Mouse (Mus musculus) G1E (cell line): ENCODE measurements around the gene Shld2. TPM values are rescaled to one million over a fixed set of nuclear protein-coding genes. Genes with fewer than 3 reads are reported as not detected.

Experiments
- ATAC-seq: 2 replicates; pipeline ENCODE4 v1.8.0; 2016; ENCODE audit warnings: mild to moderate bottlenecking; ENCODE audit not compliant: insufficient number of reproducible peaks, poor library complexity, low FRiP score, severe bottlenecking; ENCODE audit errors: extremely low read depth
- DNase-seq: peaks from one replicate; pipeline ENCODE4 v3.0.0; 2012; ENCODE audit warnings: low spot score
- H3K27me3 ChIP-seq: 2 replicates; pipeline ENCODE4 v1.6.1; 2012; ENCODE audit warnings: mild to moderate bottlenecking, low read length, inconsistent platforms; ENCODE audit not compliant: insufficient read depth
- H3K36me3 ChIP-seq: replicated peaks from 2 replicates; pipeline ENCODE3; 2012; ENCODE audit warnings: mild to moderate bottlenecking, inconsistent platforms
- H3K4me1 ChIP-seq: 2 replicates; pipeline ENCODE4 v1.6.1; 2012; ENCODE audit warnings: low read depth, low read length, inconsistent platforms, mixed read lengths; ENCODE audit not compliant: insufficient read depth
- H3K4me3 ChIP-seq: 2 replicates; pipeline ENCODE4 v1.5.1; 2012; ENCODE audit warnings: low read depth, mild to moderate bottlenecking, inconsistent platforms, low read length, moderate library complexity, mixed read lengths
- H3K9me3 ChIP-seq: replicated peaks from 2 replicates; pipeline ENCODE4 v1.6.1; 2012; ENCODE audit warnings: inconsistent platforms
- CTCF ChIP-seq: IDR thresholded peaks from 2 replicates; pipeline ENCODE4 v1.5.1; 2012; ENCODE audit warnings: low read depth, low read length, inconsistent platforms, mixed read lengths
- GATA1 ChIP-seq: IDR thresholded peaks from 2 replicates; pipeline ENCODE4 v1.6.1; 2012; ENCODE audit warnings: borderline replicate concordance, low read length, inconsistent platforms, mixed read lengths
- GATA2 ChIP-seq: IDR thresholded peaks from 2 replicates; pipeline ENCODE4 v1.6.1; 2012; ENCODE audit warnings: low read depth, low read length, inconsistent platforms, borderline replicate concordance
- POLR2AphosphoS5 ChIP-seq: IDR thresholded peaks from 2 replicates; pipeline ENCODE4 v1.6.1; 2012; ENCODE audit warnings: low read depth, low read length, inconsistent platforms; ENCODE audit not compliant: insufficient replicate concordance
- TAL1 ChIP-seq: conservative IDR thresholded peaks from 2 replicates; pipeline ENCODE4 v1.6.1; 2012; ENCODE audit warnings: low read depth, low read length, inconsistent platforms, mixed read lengths
- polyA plus RNA-seq: library from polyadenylated mRNA; stranded (reverse); fragments of >175 nt; gene quantifications from 2 replicates; pipeline ENCODE4 v1.2.3, GENCODE M21; 2012
- total RNA-seq, 2 experiments: library from RNA; stranded (forward) in 1 of 2; stranded (reverse) in 1 of 2; fragments of 200-1000 nt in 1 of 2; fragments of >200 nt in 1 of 2; fragmentation: Nextera tagmentation in 1 of 2; gene quantifications; 2 replicates each; pipeline ENCODE4 v1.2.3; 2014 to 2017

The Shld2 gene
- total and polyA plus RNA-seq, 3 experiments: 6.2 to 24.2 (median 14.6) TPM

DNA sequence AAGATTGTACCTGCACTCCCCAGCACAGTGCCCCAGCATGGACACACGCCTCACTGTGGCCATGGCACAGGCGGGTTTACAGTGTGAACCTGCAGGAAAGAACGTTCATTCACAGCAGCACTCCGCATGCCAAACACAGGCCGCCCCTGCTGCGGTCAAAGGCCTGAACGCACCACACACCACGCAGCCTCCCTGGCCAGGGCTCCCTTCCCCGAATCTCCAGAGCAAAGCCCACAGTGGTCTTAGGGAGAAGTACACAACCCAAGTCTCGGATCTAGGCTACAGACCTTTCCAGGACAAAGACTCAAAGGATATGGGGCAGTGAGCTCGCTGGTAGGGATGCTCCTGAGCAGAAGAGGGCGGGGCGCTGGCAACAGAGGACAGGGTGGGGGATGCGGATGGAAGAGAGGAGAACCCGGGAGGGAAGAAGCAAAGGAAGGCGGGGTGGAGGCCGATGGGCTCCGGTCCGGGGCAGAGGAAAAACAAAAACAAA lies 109.5 kb downstream of the Shld2 start:
- TF ChIP-seq TAL1 (no peak), GATA1 (no peak), CTCF (no peak), GATA2 (no peak), POLR2AphosphoS5 (no peak)
- DNase-seq (no peak), ATAC-seq (no peak)
- Histone ChIP-seq H3K4me3 (no peak overlapping the region), H3K36me3 (no peaks in the 10 kb centered on the region), H3K9me3 (no peaks in the 10 kb centered on the region), H3K4me1 (no peaks in the 10 kb centered on the region), H3K27me3 (peaks cover 5% of the 10 kb centered on the region; the same call in 1 of the 2 replicates)

DNA sequence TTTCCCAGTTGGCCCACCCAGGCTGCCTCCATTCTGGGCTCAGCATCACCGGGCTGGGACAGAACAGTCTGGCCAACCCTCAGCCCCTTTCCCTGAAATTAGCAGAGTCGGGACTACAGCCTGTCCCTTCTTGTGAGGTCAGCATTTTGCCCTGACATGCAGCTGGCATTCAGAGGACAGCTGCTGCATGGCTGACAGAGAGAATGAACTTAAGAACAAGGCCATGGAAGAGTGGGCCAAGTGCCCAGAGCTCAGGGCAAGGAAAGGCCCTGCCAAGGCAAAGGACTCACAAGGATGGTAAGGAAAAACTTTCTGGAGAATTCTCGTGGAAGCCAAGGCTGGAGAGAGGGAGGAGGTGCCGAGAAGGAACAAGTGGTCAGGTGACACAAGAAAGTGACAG lies 113.6 kb downstream of the Shld2 start:
- Histone ChIP-seq H3K27me3 (peaks cover 14% of the 10 kb centered on the region; the same call in 1 of the 2 replicates), H3K4me3 (no peak overlapping the region), H3K9me3 (no peaks in the 10 kb centered on the region), H3K4me1 (no peaks in the 10 kb centered on the region), H3K36me3 (no peaks in the 10 kb centered on the region)
- TF ChIP-seq TAL1 (no peak), CTCF (no peak), POLR2AphosphoS5 (no peak), GATA1 (no peak), GATA2 (no peak)
- no peak for ATAC-seq
- no peak for DNase-seq

DNA sequence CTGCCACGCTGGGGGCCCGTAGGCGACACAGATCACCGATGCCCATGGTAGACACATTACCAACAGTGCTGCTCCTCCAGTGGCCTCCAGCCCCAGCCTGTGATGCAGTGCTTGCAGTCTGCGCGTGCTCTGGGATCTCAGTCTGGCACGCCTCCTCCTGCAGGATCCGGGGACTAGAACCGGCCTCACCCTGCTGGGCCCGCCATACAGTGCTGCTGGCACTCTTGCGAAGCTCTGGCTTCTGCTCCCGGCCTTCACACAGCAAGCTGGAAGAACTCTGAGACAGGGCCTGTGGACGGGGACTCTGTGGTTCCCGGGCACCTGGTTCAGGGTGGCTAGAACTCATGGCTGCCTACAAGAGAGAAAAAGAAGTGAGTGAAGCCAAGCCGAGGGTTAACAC lies 114.8 kb downstream of the Shld2 start:
- Histone ChIP-seq H3K9me3 (no peaks in the 10 kb centered on the region), H3K4me3 (no peak overlapping the region), H3K27me3 (peaks cover 14% of the 10 kb centered on the region; the same call in 1 of the 2 replicates), H3K36me3 (no peaks in the 10 kb centered on the region), H3K4me1 (peaks cover 3% of the 10 kb centered on the region)
- TF ChIP-seq POLR2AphosphoS5 (no peak), GATA1 (no peak), GATA2 (no peak), CTCF (no peak), TAL1 (no peak)
- no peak for ATAC-seq
- no peak for DNase-seq

DNA sequence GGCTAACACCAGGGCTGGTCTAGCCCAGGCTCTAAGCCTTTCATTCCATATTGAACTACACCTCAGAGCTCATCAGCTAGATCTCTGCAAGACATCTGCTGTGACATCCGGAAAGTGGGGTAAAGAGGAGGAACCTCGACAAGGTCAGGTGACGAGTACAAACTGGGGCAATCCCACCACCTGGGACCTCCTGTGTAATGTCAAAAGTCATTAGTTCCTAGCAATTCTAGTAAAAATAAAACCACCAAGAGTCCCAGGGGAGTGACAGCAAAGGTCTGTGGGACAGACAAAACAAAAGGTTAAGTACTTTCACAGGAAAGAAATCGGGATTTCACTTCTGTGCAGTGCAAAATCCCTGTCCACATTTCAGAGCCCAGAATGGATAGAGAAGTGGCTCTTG lies 116.4 kb downstream of the Shld2 start:
- TF ChIP-seq TAL1: no peak
- TF ChIP-seq POLR2AphosphoS5: no peak
- no peak for TF ChIP-seq CTCF
- TF ChIP-seq GATA2: no peak
- no peak for TF ChIP-seq GATA1
- Histone ChIP-seq H3K9me3 (no peaks in the 10 kb centered on the region), H3K4me1 (peaks cover 8% of the 10 kb centered on the region), H3K36me3 (no peaks in the 10 kb centered on the region), H3K27me3 (peaks cover 14% of the 10 kb centered on the region; the same call in 1 of the 2 replicates), H3K4me3 (no peak overlapping the region)
- DNase-seq (no peak), ATAC-seq (no peak)

DNA sequence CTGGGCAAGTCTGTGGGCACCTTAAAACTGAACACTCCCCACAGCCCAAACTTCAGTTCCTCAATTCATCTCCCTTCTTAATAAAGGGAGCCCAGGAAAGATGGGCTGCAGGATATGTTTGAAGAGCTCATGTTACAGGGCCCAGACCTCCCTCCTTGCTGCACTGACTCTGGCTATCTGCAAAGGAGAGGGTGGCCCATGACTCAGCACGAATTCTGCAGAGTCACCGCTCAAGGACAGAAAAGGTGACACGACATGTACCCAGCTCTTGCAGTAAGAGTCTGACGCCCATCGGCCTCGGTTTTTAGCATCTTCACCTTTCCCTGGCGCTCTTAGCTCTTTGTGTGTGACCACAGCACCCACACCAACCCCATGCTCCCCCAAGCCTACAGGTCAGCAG lies 119.9 kb downstream of the Shld2 start:
- peak; percentile 75 for ATAC-seq
- no peak overlapping the region for H3K4me3 ChIP-seq
- TF ChIP-seq CTCF: no peak
- no peak for TF ChIP-seq GATA1
- no peak for TF ChIP-seq TAL1
- TF ChIP-seq POLR2AphosphoS5: no peak
- no peak for TF ChIP-seq GATA2
- no peaks in the 10 kb centered on the region for H3K9me3 ChIP-seq
- peaks cover 8% of the 10 kb centered on the region for H3K4me1 ChIP-seq
- peak; percentile 13 for DNase-seq
- H3K36me3 ChIP-seq: no peaks in the 10 kb centered on the region
- peaks cover 7% of the 10 kb centered on the region; the same call in 1 of the 2 replicates for H3K27me3 ChIP-seq

DNA sequence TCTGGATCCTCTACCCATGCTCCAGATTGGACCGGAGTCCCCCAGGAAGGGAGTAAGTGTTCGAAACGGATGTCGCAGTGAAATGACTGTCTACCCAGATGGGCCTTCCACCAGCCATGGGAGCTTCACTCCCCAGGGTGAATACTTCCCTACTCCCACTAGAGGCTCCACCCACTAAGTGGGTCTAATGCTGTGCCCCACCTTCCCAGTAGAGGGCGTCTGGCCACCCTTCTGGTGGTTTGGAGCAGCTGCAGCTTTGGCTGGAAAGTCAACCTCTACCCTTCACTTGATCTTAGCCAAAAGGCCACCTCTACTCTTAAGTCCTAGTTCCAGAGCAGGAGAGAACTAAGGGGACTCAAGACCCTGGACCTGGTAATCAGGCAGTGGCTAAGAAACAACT lies 121.7 kb downstream of the Shld2 start:
- H3K27me3 ChIP-seq: no peaks in the 10 kb centered on the region
- peak; percentile 46; the same call in 1 of the 2 replicates for TF ChIP-seq CTCF
- no peak for TF ChIP-seq GATA1
- TF ChIP-seq POLR2AphosphoS5: no peak
- DNase-seq: peak; percentile 15
- H3K4me3 ChIP-seq: no peak overlapping the region
- H3K9me3 ChIP-seq: no peaks in the 10 kb centered on the region
- peak; percentile 35; the same call in 1 of the 2 replicates for ATAC-seq
- no peaks in the 10 kb centered on the region for H3K36me3 ChIP-seq
- H3K4me1 ChIP-seq: peaks cover 8% of the 10 kb centered on the region

Other genes with a start within 250 kb of the Shld2 start
- gene Anxa8, start 224.5 kb downstream of the Shld2 start, total RNA-seq (2014; fragmentation: Nextera tagmentation): not detected in 2 replicates
- not detected in 2 replicates for gene Anxa8, start 224.5 kb downstream of the Shld2 start, total RNA-seq (2017)
- gene Anxa8, start 224.5 kb downstream of the Shld2 start, polyA plus RNA-seq: not detected in 2 replicates
- gene A630023A22Rik, start 207.7 kb downstream of the Shld2 start, total RNA-seq (2014; fragmentation: Nextera tagmentation): not detected in 2 replicates
- 0.11 TPM in 1 of 2 replicates, not detected in the other for gene A630023A22Rik, start 207.7 kb downstream of the Shld2 start, total RNA-seq (2017)
- gene A630023A22Rik, start 207.7 kb downstream of the Shld2 start, polyA plus RNA-seq: not detected in 2 replicates
- gene Npy4r, start 158.0 kb downstream of the Shld2 start, total RNA-seq (2014; fragmentation: Nextera tagmentation): not detected in 2 replicates
- 0.06 and 0.11 TPM in 2 replicates for gene Npy4r, start 158.0 kb downstream of the Shld2 start, total RNA-seq (2017)
- not detected in 2 replicates for gene Npy4r, start 158.0 kb downstream of the Shld2 start, polyA plus RNA-seq
- not detected in 2 replicates for gene Gprin2, start 108.8 kb downstream of the Shld2 start, total RNA-seq (2014; fragmentation: Nextera tagmentation)
- under 0.01 and 0.05 TPM in 2 replicates for gene Gprin2, start 108.8 kb downstream of the Shld2 start, total RNA-seq (2017)
- gene Gprin2, start 108.8 kb downstream of the Shld2 start, polyA plus RNA-seq: not detected in 2 replicates
- gene Syt15, start 90.9 kb downstream of the Shld2 start, total RNA-seq (2014; fragmentation: Nextera tagmentation): not detected in 2 replicates
- 0.11 TPM in 1 of 2 replicates, not detected in the other for gene Syt15, start 90.9 kb downstream of the Shld2 start, total RNA-seq (2017)
- not detected in 2 replicates for gene Syt15, start 90.9 kb downstream of the Shld2 start, polyA plus RNA-seq
- 92.0 and 118 TPM in 2 replicates for gene Glud1, start 234 bp upstream of the Shld2 start, total RNA-seq (2014; fragmentation: Nextera tagmentation)
- 83.9 and 109 TPM in 2 replicates for gene Glud1, start 234 bp upstream of the Shld2 start, total RNA-seq (2017)
- 45.9 and 61.4 TPM in 2 replicates for gene Glud1, start 234 bp upstream of the Shld2 start, polyA plus RNA-seq
- gene Fam25c, start 44.9 kb upstream of the Shld2 start, total RNA-seq (2014; fragmentation: Nextera tagmentation): not detected in 2 replicates
- gene Fam25c, start 44.9 kb upstream of the Shld2 start, total RNA-seq (2017): not detected in 2 replicates
- gene Fam25c, start 44.9 kb upstream of the Shld2 start, polyA plus RNA-seq: not detected in 2 replicates
- gene Sncg, start 64.3 kb upstream of the Shld2 start, total RNA-seq (2014; fragmentation: Nextera tagmentation): not detected in 2 replicates
- 0.23 and 0.27 TPM in 2 replicates for gene Sncg, start 64.3 kb upstream of the Shld2 start, total RNA-seq (2017)
- gene Sncg, start 64.3 kb upstream of the Shld2 start, polyA plus RNA-seq: not detected in 2 replicates
- gene Mmrn2, start 65.0 kb upstream of the Shld2 start, total RNA-seq (2014; fragmentation: Nextera tagmentation): not detected in 2 replicates
- 0.11 and 0.12 TPM in 2 replicates for gene Mmrn2, start 65.0 kb upstream of the Shld2 start, total RNA-seq (2017)
- 0.01 TPM in 2 replicates for gene Mmrn2, start 65.0 kb upstream of the Shld2 start, polyA plus RNA-seq
- gene Bmpr1a, start 192.8 kb upstream of the Shld2 start, total RNA-seq (2014; fragmentation: Nextera tagmentation): not detected in 2 replicates
- 0.06 and 0.11 TPM in 2 replicates for gene Bmpr1a, start 192.8 kb upstream of the Shld2 start, total RNA-seq (2017)
- not detected in 2 replicates for gene Bmpr1a, start 192.8 kb upstream of the Shld2 start, polyA plus RNA-seq
- not detected in 2 replicates for gene 9230112D13Rik, start 212.3 kb upstream of the Shld2 start, total RNA-seq (2014; fragmentation: Nextera tagmentation)
- gene 9230112D13Rik, start 212.3 kb upstream of the Shld2 start, total RNA-seq (2017): not detected in 2 replicates
- not detected in 2 replicates for gene 9230112D13Rik, start 212.3 kb upstream of the Shld2 start, polyA plus RNA-seq